Mouse (Mus musculus) olfactory bulb, adult 2 months (tissue): Measurements from ENCODE around the gene Efcab12.

ENCODE experiments used
- CTCF ChIP-seq: fragments of 200-500 bp; IDR thresholded peaks from 2 replicates; pipeline ENCODE4 v1.5.1; 2012; ENCODE audit warnings: low read depth, mild to moderate bottlenecking, low read length, moderate library complexity; ENCODE audit not compliant: insufficient read depth
- POLR2A ChIP-seq: fragments of 200-500 bp; IDR thresholded peaks from 2 replicates; pipeline ENCODE4 v1.6.1; 2012; ENCODE audit warnings: mild to moderate bottlenecking, low read depth, low read length, moderate library complexity; ENCODE audit not compliant: insufficient read depth

- no peak for TF ChIP-seq CTCF
- TF ChIP-seq POLR2A = no peak
These were observed 14.4 kb upstream of the Efcab12 start for GRCm38 (mm10) chr6:115852446-115853090.
